Mouse (Mus musculus) liver, embryonic 11.5 days (tissue): ENCODE data around the gene Sf3b1. TPM values are rescaled to one million over a fixed set of nuclear protein-coding genes. Genes with fewer than 3 reads are reported as not detected.

Source experiments
- ATAC-seq: fragments of 200-750 bp; cut with Nextera tagmentation; replicated peaks from 2 replicates; pipeline ENCODE4 v1.8.0; 2017; ENCODE audit warnings: moderate number of reproducible peaks, mild to moderate bottlenecking, moderate TSS enrichment, moderate library complexity; ENCODE audit not compliant: low FRiP score
- DNase-seq: peaks from one replicate; pipeline ENCODE4 v3.0.0-alpha.2; 2017; ENCODE audit warnings: low spot score
- H3K27ac ChIP-seq: fragments of 300-500 bp; sonication (generic); 2 replicates; pipeline ENCODE4 v1.5.1; 2014; ENCODE audit warnings: mild to moderate bottlenecking, low read depth, low read length, control low read depth
- H3K27me3 ChIP-seq: fragments of 300-500 bp; sonication (generic); replicated peaks from 2 replicates; pipeline ENCODE4 v1.6.1; 2014; ENCODE audit warnings: low read length, mixed read lengths; ENCODE audit not compliant: control insufficient read depth, insufficient read depth
- H3K36me3 ChIP-seq: fragments of 300-500 bp; sonication (generic); 2 replicates; pipeline ENCODE4 v1.6.1; 2014; ENCODE audit warnings: mild to moderate bottlenecking, low read length, moderate library complexity, mixed read lengths; ENCODE audit not compliant: control insufficient read depth, insufficient read depth
- H3K4me1 ChIP-seq: fragments of 300-500 bp; sonication (generic); replicated peaks from 2 replicates; pipeline ENCODE4 v1.6.1; 2014; ENCODE audit warnings: low read length, mixed read lengths; ENCODE audit not compliant: control insufficient read depth, insufficient read depth
- H3K4me2 ChIP-seq: fragments of 300-500 bp; sonication (generic); 2 replicates; pipeline ENCODE4 v1.6.1; 2014; ENCODE audit warnings: mild to moderate bottlenecking, control low read depth, moderate library complexity
- H3K4me3 ChIP-seq: fragments of 300-500 bp; sonication (generic); 2 replicates; pipeline ENCODE4 v1.5.1; 2014; ENCODE audit warnings: low read depth, low read length, control low read depth
- H3K9ac ChIP-seq: fragments of 300-500 bp; sonication (generic); 2 replicates; pipeline ENCODE4 v1.6.1; 2014; ENCODE audit warnings: low read depth, low read length, control low read depth
- H3K9me3 ChIP-seq: fragments of 300-500 bp; sonication (generic); 2 replicates; pipeline ENCODE4 v1.6.1; 2016; ENCODE audit warnings: low read length, inconsistent platforms, mixed read lengths; ENCODE audit not compliant: control insufficient read depth
- WGBS: fragments of 180-500 bp; shearing (Covaris S2); extraction: QIAGEN DNeasy Blood & Tissue Kit; methylation state at CpG from one replicate; pipeline ENCODE4 v1.1.7; 2014; 5-methylcytosine and 5-hydroxymethylcytosine counted together
- polyA plus RNA-seq: library from polyadenylated mRNA; unstranded; fragments of >200 nt; fragmentation: Nextera tagmentation; extraction: Ambion mirVana; gene quantifications from 2 replicates; pipeline ENCODE4 v1.2.1, GENCODE M21; 2014

Sf3b1 gene
- polyA plus RNA-seq, 1 experiment from 2014 or later, result 223 TPM

- Histone ChIP-seq H3K4me3 (no peak overlapping the region), H3K9me3 (no peaks in the 10 kb centered on the region), H3K27me3 (no peaks in the 10 kb centered on the region), H3K9ac (no peak overlapping the region), H3K4me2 (no peak overlapping the region), H3K4me1 (peaks cover 10% of the 10 kb centered on the region), H3K36me3 (0 out of 2 replicates have a peak, but pooled peaks cover 4% of the 10 kb centered on the region), H3K27ac (no peak overlapping the region)
- no peak for ATAC-seq
- DNase-seq, result no peak
- WGBS, result 69% methylated on average over 5 of the region's 5 CpGs
These were observed 28.2 kb upstream of the Sf3b1 start for GRCm38 (mm10) chr1:55055322-55056115.

- H3K27ac ChIP-seq, result peak overlapping the region; percentile 90; the same call in 1 of the 2 replicates
- DNase-seq (no peak), ATAC-seq (no peak)
- 0 out of 2 replicates have a peak, but pooled peaks cover 4% of the 10 kb centered on the region for H3K36me3 ChIP-seq
- no peaks in the 10 kb centered on the region for H3K9me3 ChIP-seq
- H3K27me3 ChIP-seq, result no peaks in the 10 kb centered on the region
- peak overlapping the region; percentile 73 for H3K9ac ChIP-seq
- WGBS, result 66% methylated on average over 4 of the region's 4 CpGs
- H3K4me2 ChIP-seq, result peak overlapping the region; percentile 73
- peaks cover 9% of the 10 kb centered on the region; the same call in 1 of the 2 replicates for H3K4me1 ChIP-seq
- H3K4me3 ChIP-seq, result peak overlapping the region; percentile 94
These were observed 26.3 kb upstream of the Sf3b1 start for GRCm38 (mm10) chr1:55053596-55053995.

- Histone ChIP-seq H3K9me3 (no peaks in the 10 kb centered on the region), H3K9ac (peak overlapping the region; percentile 73), H3K4me1 (peaks cover 8% of the 10 kb centered on the region; the same call in 1 of the 2 replicates), H3K27me3 (no peaks in the 10 kb centered on the region), H3K4me2 (peak overlapping the region; percentile 73), H3K36me3 (0 out of 2 replicates have a peak, but pooled peaks cover 4% of the 10 kb centered on the region), H3K4me3 (peak overlapping the region; percentile 94), H3K27ac (peak overlapping the region; percentile 90)
- DNase-seq, result no peak
- peak; percentile 77 for ATAC-seq
- WGBS, result under 1% methylated on average over 41 of the region's 42 CpGs
These were observed 25.7 kb upstream of the Sf3b1 start for GRCm38 (mm10) chr1:55053005-55053404.

- peak within 1 kb of the TSS; percentile 94 for H3K4me3 ChIP-seq
- H3K27me3 ChIP-seq, result no peaks in the 10 kb centered on the region
- peak within 1 kb of the TSS; percentile 90 for H3K27ac ChIP-seq
- peaks cover 6% of the 10 kb centered on the region; the same call in 1 of the 2 replicates for H3K4me1 ChIP-seq
- WGBS, result 1% methylated on average over 46 of the region's 46 CpGs
- DNase-seq (peak; percentile 99), ATAC-seq (peak; percentile 100)
- H3K36me3 ChIP-seq, result 0 out of 2 replicates have a peak, but pooled peaks cover 4% of the 10 kb centered on the region
- H3K9ac ChIP-seq, result peak within 1 kb of the TSS; percentile 73
- H3K9me3 ChIP-seq, result no peaks in the 10 kb centered on the region
- H3K4me2 ChIP-seq, result peak within 1 kb of the TSS; percentile 83
These were observed 25.2 kb upstream of the Sf3b1 start, which contains the start of gene Coq10b for GRCm38 (mm10) chr1:55052355-55052953. Gene Coq10b, plus strand, starts transcription at chr1:55052770.

GRCm38 (mm10) chr1:55051671-55052070 lies 24.4 kb upstream of the Sf3b1 start:
- Histone ChIP-seq H3K9ac (no peak overlapping the region; the same call in 1 of the 2 replicates), H3K27ac (no peak overlapping the region), H3K27me3 (no peaks in the 10 kb centered on the region), H3K4me2 (peak overlapping the region; percentile 83), H3K36me3 (0 out of 2 replicates have a peak, but pooled peaks cover 2% of the 10 kb centered on the region), H3K4me3 (peak overlapping the region; percentile 94), H3K9me3 (no peaks in the 10 kb centered on the region), H3K4me1 (peaks cover 6% of the 10 kb centered on the region; the same call in 1 of the 2 replicates)
- DNase-seq (no peak), ATAC-seq (no peak)
- WGBS, result 74% methylated on average over 3 of the region's 3 CpGs

GRCm38 (mm10) chr1:55048841-55049587 lies 21.7 kb upstream of the Sf3b1 start:
- Histone ChIP-seq H3K36me3 (no peaks in the 10 kb centered on the region), H3K4me2 (no peak overlapping the region), H3K4me3 (no peak overlapping the region), H3K9ac (no peak overlapping the region), H3K4me1 (peaks cover 6% of the 10 kb centered on the region; the same call in 1 of the 2 replicates), H3K27me3 (no peaks in the 10 kb centered on the region), H3K9me3 (no peaks in the 10 kb centered on the region), H3K27ac (no peak overlapping the region)
- ATAC-seq (no peak), DNase-seq (no peak)
- WGBS, result 68% methylated on average over 4 of the region's 4 CpGs

GRCm38 (mm10) chr1:55043164-55043563 lies 15.9 kb upstream of the Sf3b1 start:
- no peak overlapping the region for H3K4me3 ChIP-seq
- H3K27ac ChIP-seq, result no peak overlapping the region
- no peaks in the 10 kb centered on the region for H3K36me3 ChIP-seq
- H3K27me3 ChIP-seq, result no peaks in the 10 kb centered on the region
- ATAC-seq (no peak), DNase-seq (no peak)
- no peak overlapping the region for H3K4me2 ChIP-seq
- WGBS, result 68% methylated on average over 3 of the region's 3 CpGs
- no peaks in the 10 kb centered on the region; the same call in 1 of the 2 replicates for H3K9me3 ChIP-seq
- no peak overlapping the region for H3K9ac ChIP-seq
- H3K4me1 ChIP-seq, result no peaks in the 10 kb centered on the region

- Histone ChIP-seq H3K9ac (no peak overlapping the region), H3K4me2 (no peak overlapping the region), H3K27ac (no peak overlapping the region), H3K9me3 (no peaks in the 10 kb centered on the region; the same call in 1 of the 2 replicates), H3K4me1 (no peaks in the 10 kb centered on the region), H3K27me3 (no peaks in the 10 kb centered on the region), H3K4me3 (no peak overlapping the region), H3K36me3 (no peaks in the 10 kb centered on the region)
- ATAC-seq (no peak), DNase-seq (no peak)
- 46% methylated on average over 1 of the region's 1 CpGs for WGBS
These were observed 15.0 kb upstream of the Sf3b1 start for GRCm38 (mm10) chr1:55042246-55042645.
